Mouse (Mus musculus) bone marrow, adult 2 months (tissue): ENCODE measurements around the gene Cgn.

ENCODE experiments used
- CTCF ChIP-seq: fragments of 200-500 bp; IDR thresholded peaks from 2 replicates; pipeline ENCODE4 v1.5.1; 2011; ENCODE audit warnings: low read length, control low read depth; ENCODE audit not compliant: control insufficient read depth, insufficient read depth
- POLR2A ChIP-seq: fragments of 200-500 bp; IDR thresholded peaks from 2 replicates; pipeline ENCODE4 v1.6.1; 2011; ENCODE audit warnings: low read depth, mild to moderate bottlenecking, control low read depth, low read length, borderline replicate concordance; ENCODE audit not compliant: control insufficient read depth

DNA sequence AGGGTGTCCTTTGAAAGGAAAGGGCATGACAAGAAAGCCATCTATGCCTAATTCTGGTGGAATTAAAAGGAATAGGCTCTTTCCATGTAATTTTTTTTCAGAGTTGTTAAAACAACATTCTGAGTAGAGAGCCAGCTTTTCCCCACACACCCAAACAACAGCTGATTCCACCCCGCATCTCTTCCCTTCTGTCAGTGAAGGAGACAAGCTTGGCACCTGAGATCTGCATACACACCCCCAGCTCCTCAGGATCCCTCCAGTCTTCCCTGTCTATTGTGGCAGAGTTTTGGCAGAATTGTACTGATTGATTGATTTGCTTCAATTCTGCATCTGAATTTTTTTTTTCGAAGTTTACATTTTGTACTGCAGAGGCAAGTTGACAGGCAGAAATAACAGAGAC is 6.0 kb upstream of the Cgn start:
- TF ChIP-seq POLR2A: no peak
- no peak for TF ChIP-seq CTCF
